Mouse (Mus musculus): ENCODE measurements around the gene Gm815.
A peak's percentile ranks its signal among the peaks of the same experiment; 100 is the strongest.

Gm815 gene

GRCm38 (mm10) chr19:26877180-26877775 lies 8.4 kb upstream of the Gm815 start:
- no peak for DNase-seq (ENCODE audit: low spot score)

GRCm38 (mm10) chr19:26879856-26880255 lies 5.8 kb upstream of the Gm815 start:
- no peak for DNase-seq (ENCODE audit: low spot score)

GRCm38 (mm10) chr19:26881866-26882427 lies 3.7 kb upstream of the Gm815 start:
- no peak for DNase-seq (ENCODE audit: low spot score)

- DNase-seq (ENCODE audit: low spot score): no peak
Observed at GRCm38 (mm10) chr19:26888171-26888570, 2.5 kb downstream of the Gm815 start.

GRCm38 (mm10) chr19:26891306-26891964 lies 5.8 kb downstream of the Gm815 start:
- peak; percentile 29 for DNase-seq (ENCODE audit: low spot score)

GRCm38 (mm10) chr19:26892861-26893260 lies 7.2 kb downstream of the Gm815 start:
- DNase-seq (ENCODE audit: low spot score): no peak

GRCm38 (mm10) chr19:26902162-26902561 lies 16.5 kb downstream of the Gm815 start:
- peak; percentile 38 for DNase-seq (ENCODE audit: low spot score)

- no peak for DNase-seq (ENCODE audit: low spot score)
Observed at GRCm38 (mm10) chr19:26914245-26914644, 28.6 kb downstream of the Gm815 start.

- no peak for DNase-seq (ENCODE audit: low spot score)
Observed at GRCm38 (mm10) chr19:26920816-26921215, 35.1 kb downstream of the Gm815 start.

GRCm38 (mm10) chr19:26930295-26931283 lies 44.9 kb downstream of the Gm815 start:
- DNase-seq (ENCODE audit: low spot score): no peak

GRCm38 (mm10) chr19:26934186-26934585 lies 48.5 kb downstream of the Gm815 start:
- no peak for DNase-seq (ENCODE audit: low spot score)
